Mouse (Mus musculus) MEL-GATA-1-ER (cell line): ENCODE measurements around the gene Arhgap19.

Experiments
- DNase-seq: peaks from one replicate; pipeline ENCODE4 v3.0.0-alpha.2; 2012; ENCODE audit warnings: low read depth; ENCODE audit errors: extremely low read depth

Gene Arhgap19

DNA sequence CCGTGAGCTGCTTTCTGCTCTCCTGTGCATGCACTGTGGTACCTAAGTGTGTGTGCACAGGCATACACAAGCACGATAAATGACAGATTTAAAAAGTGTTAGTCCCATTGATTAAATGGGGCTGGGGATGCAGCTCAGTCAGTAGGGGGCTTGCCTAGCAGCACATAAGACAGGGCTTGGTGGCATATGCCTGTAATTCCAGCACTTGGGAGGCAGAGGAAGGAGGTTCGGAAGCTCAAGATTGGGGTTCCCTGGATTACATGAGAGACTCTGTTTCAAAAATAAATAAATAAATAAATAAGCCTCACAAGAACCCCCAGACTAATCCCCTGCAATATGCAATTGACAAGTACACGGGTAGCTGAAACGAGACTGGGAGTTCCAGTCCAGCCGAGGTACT lies 1.4 kb downstream of the Arhgap19 start:
- DNase-seq: peak; percentile 29

DNA sequence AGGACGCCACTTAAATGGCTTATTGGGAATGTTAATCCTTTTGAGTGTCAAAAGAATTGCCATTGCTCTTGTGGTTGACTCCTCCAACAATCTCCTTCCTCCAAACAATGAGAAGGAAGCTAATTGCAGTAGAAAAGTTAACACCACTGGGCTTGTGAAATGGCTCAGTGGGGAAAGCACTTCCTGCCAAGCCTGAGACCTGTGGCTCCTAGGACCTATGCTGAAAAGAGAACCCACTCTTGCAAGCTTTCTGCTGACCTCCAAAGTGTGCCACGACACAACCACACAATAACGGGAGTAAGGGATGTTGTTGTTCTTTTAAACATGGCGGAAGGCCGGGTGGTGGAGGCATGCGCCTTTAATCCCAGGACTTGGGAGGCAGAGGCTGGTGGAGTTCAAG lies 4.3 kb downstream of the Arhgap19 start:
- DNase-seq: no peak

DNA sequence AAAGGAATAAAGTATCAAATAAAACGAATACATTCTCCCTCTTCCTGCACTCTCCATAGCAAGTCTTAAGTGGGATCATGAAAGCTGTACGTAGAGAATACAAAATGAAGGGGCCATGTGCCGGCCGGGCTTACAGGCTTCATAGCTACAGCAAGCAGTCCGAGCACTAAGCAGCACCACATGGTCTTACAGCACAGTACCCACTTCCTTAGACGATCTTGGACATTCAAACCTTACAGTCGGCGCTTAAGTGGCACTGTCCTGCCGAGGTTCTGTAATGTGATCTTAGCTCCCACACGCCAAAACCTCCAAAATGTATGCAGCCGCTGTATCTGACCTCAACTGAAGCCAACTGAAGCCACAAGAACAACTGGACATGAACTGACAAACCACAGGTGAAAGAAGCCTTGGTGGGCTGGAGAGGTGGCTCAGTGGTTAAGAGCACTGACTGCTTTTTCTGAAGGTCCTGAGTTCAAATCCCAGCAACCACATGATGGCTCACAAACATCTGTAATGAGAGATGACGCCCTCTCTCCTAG lies 5.0 kb downstream of the Arhgap19 start:
- DNase-seq: no peak

DNA sequence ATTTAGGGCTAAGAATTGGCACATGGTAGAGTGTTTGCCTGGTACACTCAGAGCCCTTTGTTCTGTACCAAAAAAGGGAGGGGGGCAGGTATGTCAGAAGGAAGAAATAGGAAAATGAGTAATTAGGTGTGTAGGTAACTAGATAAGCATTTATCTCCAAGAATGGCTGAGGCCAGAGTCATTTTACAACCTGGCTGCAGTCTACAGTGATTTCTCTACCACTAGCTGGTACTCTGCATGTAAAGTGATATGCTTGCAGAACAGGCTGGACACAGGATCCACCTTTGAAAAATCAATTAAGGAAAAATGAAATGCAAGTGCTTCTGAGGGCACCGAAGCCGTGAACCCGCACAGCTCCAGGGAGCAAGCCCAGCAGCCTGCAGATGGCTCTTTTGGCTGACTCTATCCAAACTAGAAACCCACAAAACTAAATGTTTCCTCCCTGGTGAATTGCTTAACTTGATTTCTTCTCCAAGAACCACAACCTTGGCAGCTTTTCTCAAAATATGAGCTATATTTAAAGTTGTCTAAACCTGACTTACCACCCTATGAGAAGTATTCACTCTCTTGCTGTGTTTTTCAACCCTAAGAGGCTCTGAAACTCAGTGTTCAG lies 5.6 kb downstream of the Arhgap19 start:
- no peak for DNase-seq

DNA sequence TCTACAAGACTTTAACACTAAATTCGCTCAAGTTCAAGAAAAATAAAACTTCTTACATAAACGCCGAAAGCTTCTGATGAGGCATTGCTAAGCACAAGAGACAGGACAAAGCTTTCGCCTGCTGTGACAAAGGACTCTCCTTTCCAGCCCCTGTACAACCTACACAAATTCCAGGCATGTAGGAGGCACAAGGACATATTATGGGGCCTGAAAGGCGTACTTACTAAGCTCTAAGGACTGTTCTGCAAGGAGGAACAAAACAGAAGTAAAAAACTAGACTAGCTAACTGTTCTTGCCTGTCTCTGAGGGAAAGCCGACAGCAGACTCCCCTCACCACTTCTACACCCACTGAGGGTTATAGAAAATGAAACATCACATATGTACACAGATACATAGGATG lies 6.9 kb downstream of the Arhgap19 start:
- DNase-seq: no peak

DNA sequence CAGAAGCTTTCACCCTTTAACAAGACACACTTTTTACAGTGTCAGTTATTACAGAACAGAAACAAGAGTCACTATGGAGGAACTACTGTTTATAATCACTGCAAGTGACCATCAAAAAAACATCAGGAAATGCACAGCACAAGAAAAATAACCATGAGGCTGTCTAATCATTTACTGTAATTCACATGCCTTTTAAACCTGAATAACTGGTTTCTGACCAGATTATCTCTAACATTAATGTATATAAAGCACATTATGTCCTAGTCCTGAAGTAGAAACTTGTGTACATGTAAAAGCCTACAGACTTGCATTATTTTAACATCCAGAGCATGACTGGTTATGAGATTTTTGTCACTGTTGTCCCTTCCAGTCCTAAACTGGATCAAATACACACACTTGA lies 7.8 kb downstream of the Arhgap19 start:
- DNase-seq: no peak

DNA sequence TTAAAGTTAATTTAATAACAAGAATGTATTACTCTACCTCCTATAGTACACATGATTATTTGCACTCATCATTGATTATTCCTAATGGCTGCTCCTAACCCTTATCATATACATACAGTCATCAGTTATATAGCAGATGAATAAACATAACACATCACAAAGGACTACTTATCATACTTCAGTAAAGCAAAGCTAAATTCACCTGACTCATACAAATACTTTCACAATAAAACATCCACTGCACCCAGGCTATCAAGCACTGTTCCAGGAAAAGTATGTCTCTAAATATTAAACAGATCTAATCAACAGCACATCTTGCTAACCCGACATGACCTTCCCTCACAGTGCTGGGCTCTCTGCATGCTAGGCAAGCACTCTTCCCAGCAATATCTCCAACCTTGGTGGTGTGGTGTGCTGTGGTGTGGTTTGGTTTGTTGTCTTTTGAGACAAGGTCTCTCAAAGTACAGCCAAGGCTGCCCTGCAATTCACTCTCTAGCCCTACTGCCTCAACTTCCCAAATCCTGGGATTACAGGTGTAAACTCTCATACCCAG lies 8.8 kb downstream of the Arhgap19 start:
- no peak for DNase-seq

DNA sequence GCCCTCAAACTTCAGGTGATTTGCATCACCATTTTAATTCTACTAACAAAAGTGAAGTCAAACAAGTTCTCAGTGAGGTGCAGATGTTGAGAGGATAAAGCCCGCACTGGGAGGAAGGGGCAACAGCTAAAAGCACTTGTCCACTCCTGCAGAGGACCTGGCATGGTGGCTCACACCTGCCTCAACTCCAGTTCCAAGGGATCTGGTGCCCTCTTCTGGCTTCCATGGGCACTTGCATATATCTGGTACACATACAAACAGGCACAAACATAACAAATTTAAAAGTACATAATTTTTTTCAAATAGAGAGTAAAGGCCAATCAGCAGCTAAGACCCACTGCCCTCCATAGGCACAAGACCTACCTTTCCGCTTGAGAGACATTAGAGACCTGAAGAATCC lies 10.5 kb downstream of the Arhgap19 start:
- DNase-seq: no peak

DNA sequence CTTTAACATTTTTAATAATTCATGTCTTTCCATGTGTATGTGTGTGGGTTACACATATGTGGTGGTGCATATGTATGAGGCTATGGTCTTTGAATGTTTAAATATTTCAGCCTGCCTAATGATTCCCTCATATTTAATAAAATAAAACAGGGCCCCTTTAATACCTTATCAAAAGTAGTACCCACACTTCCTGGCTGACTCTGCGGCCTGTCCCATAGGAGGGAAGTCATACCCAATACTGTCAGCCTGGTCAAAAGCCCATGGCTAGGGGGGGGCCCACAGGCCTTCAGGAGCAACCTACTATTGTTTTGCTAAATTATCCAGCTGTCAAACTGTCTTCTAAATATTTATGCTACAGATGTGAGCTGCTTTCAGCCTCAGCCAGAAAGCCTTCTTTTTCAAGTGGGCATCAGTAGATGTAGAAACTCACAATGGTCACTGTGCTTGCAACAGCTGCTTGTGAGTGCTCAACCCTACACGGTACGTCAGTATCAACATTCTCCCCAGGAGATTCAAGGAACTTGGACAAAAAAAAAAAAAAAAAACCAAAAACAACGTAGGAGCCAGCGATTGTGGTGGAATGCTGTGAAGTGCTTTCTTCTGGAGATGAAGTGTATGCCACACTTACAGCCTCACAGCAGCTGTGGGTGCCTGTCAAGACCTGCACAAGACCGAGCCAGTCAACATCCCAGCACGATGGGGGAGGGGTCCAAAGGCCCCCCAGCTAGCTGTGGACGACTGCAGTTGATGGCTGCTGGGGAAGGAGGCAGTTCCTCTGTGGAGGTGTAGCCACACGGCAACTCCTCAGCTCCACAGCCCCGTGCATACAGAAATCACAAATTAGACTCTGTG lies 12.5 kb downstream of the Arhgap19 start:
- no peak for DNase-seq

DNA sequence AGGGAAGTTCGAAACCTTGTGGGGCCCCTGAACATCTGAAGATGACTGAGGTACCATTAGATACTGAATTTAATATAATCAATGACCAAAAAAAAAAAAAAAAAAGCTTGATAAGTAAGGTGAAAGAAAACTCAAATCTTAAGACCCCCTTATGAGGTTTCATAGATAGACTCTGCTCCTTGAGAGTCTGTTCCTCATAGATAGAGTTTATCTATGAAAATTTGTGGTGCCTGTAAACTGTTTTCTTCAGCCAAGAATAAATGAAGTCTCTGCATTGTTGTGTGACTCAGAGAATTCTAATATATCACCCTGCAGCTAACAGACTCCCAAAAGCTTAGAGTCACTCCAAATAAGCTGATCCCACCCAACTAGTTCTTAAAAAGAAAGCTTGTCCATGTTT lies 15.0 kb downstream of the Arhgap19 start:
- DNase-seq: no peak

DNA sequence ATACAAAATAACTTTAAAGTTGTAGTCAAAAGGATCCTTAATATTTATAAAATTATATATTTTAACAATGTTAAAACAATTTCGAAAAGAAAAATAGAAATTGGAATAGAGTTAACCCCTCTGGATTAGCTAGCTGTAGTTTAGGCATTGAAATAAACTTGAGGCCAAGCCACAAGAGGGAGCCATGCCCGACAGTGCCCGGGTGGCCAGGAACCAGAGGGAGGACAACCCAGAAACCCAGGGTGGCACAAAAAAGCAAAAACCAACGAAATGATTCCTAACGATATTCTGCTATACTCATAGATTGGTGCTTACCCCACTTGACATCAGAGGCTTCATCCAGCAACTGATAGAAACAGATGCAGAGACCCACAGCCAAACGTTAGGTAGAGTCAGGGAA lies 24.3 kb downstream of the Arhgap19 start:
- DNase-seq: no peak

DNA sequence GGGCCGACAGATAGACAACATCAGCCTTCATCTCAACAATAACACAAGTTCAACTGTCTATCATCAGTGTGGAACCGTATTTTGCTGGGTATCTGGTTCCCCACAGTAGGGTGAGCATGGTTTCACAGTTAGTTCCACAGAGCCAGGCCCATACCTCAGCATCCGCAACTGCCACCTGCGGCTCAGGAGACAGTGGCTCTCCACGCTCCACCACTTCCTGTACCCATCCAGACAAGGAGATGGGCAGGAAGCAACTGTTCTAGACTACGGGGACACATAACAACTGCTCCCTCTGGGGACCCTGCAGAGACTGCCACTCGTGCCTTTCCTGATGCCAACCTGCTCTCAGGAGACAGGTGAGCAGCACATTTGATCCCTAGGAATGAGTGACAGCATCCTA lies 33.1 kb downstream of the Arhgap19 start:
- no peak for DNase-seq

DNA sequence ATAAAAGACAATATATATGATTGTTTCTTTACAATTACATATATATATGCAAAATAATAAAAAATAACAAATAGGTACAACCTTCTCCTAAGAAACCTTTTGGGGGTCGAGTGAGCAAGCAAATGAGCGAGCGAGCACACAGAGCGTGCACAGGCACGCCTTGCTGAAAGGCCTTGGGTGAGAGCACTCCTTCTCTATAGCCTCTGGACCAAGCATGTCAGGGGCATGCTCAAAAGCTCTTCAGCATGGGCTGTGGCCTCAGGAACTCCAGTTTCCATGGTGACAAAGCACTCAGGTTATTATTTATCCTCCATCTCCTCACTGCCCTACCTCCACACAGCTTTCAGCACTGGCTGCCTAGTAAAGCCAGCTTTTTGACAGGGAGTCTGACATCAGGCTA lies 35.2 kb downstream of the Arhgap19 start:
- DNase-seq: no peak

DNA sequence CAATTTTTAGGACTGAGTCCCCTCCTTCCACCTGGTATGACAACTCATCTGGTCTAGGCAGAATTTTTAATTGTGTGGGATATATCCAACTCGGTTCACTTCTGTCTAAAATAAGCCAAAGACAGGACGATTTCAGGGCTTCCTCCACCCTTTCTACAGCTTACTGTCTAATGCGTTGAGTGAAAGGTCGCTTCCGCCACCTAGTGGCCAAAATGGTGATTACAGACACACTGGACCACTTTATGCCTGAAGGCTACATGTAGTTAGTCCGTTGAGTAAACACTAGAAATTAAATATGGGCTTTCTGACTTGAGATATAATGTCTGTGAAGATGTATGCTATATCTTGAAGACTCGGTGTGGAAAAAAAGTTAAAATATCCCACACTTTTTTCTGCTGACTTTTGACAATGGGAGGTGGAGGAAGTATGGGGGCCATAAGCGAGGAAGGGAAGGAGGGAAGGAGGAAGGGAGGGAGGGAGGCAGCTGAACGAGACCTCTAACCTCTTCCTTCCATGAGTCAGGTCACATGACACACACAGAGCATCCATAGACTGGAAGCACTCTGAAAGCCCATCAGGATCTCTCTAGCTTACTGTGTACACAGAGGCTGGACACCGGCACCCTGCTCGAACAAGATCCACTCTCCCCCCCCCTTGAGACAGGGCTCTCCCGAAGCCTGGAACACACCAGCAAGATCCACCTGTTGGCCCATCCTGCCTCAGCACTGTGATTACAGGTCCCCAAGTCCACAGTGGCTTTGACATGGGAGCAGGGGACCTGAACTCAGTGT lies 37.8 kb downstream of the Arhgap19 start:
- peak; percentile 82 for DNase-seq

DNA sequence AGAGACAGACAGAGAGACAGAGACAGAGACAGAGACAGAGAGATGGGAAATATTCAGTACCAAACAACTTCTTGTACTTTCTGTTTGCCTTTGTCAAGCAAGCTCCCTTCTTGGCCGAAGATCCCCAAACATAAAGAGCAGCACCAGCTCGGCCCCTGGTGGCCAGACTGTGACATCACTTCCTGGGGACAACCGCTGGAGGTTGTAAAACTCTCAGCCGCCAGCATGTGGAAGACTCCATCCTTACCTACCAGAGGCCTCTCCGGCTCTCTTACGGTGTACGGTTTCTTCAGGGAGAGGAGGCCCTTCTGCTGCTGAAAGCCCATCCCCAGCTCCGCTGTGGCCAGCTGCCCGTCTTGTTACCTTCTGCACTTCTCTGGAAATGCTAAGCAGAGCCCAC lies 40.3 kb downstream of the Arhgap19 start:
- no peak for DNase-seq

DNA sequence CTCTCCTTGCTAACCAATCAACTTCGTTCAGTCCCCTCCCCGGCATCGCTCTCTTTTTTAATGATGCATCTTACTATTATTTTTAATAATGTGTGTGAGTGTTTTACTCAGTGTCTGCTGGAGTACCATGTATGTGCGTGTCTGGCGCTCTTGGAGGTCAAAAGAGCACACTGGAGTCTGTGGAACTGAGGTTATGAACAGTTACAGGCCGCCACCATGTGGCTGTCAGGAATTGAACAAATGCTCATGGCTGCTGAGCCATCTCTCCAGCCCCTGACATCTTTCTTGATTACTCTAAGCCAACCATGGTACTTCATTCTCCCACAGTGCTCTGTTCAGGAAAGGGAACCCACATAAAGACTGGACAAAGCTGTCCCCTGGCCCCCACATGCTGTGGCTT lies 42.1 kb downstream of the Arhgap19 start:
- no peak for DNase-seq

DNA sequence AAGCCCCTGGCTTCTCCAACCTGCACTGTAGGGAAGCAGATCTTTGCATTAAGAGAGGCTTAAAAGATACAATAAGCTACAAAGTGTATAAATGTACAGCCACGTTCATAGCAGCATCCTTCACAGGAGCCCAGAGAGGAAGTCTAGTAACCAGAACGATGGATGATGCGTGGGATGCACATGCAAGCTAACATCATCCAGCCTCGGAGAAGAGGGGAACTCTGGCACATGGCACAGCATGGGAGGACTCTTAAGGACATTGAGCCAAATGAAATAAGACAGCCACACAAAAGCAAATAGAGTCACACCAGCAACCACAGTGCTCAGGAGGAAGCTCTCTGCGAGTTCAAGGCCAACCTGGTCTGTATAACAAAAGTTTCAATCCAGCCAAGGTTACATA lies 42.6 kb downstream of the Arhgap19 start:
- no peak for DNase-seq

DNA sequence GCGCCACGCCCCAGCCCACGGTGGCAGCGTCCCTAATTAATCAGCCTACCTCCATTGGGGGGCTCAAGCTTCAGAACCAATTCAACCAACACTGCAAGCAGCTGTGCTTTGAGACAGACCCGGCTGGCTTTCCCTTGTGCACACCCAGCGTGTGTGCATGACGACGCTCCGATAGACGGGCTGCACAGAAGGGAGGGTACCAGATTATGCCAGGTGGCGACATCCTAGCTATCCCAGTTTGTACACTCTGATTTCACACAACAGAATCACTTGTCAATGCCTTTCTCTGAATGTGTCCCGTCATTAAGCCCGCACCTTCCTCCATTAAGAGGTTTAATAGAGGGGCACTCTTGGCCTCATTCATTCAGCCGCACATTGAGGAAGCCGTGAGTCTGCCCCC lies 47.1 kb downstream of the Arhgap19 start:
- DNase-seq: no peak

DNA sequence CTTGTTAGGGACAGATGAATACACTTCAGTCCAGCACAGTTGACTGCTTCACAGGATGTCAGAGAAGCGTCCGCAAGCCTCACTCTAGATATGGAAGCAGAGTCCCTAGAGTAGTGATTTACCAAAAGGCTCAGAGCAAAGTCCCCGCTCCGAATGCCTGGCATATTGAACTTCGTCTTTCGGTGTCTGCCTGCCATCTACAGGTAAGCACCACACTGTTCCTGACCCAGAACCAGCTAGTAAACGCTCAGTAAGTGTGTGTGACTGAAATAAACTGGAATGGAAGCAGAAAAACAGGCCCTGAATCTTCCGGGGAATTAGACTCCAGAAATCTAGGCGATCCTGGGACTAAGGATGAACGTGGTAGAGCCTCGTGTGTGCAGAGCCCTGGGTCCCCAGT lies 49.9 kb downstream of the Arhgap19 start:
- DNase-seq: no peak

DNA sequence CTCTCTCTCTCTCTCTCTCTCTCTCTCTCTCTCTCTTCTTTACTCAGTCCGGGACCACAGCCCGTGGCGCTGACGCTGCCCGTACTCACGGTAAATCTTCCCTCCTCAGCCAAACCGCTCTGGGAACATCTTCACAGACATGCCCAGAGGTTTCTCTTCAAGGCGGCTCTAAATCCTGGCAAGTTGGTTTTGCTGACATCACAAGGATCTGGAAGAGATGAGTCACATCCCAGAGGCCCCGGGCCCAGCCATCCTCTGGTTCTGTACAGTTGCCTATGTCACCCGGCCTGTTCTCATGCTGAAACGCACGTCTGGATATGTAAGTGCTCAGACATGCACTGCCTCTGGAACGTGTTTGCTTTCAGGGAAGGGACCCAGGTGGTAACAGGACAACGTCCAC lies 54.4 kb downstream of the Arhgap19 start:
- no peak for DNase-seq

DNA sequence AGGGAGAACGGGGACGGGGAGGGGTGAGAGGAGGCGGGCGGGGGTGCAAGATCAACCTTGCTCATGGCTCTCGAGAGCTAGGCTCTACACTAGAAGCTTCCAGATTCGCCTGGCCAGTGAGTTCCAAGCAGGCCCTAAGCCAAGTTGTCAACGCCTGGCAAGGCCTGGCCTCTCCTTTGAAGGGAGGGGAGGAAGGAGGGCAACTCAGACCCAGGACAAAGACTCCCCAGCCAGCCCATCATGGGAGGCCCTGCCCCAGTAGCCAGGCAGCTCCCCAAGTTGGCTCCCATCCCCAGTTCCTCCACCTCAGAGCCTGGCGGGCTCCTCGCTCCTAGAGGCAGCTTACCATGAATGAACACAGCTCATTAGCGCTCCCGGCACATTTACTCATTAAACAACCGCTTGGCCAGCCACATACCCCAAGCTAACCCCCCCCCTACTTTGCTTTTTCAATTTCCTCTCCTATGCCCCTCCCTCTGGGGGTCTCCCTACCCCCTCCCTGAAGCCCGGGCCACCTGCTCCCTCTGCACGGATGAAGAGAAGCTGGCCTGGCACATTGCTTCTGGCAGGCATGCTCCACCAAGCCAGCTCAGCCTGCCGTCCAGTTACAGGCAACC lies 55.8 kb downstream of the Arhgap19 start:
- no peak for DNase-seq
